Mouse (Mus musculus) hindbrain, postnatal 0 days (tissue): ENCODE results near the gene Mpo. TPM values are rescaled to one million over a fixed set of nuclear protein-coding genes. Genes with fewer than 3 reads are reported as not detected.

ENCODE experiments used
- ATAC-seq: fragments of 200-750 bp; cut with Nextera tagmentation; 2 replicates; pipeline ENCODE4 v1.8.0; 2017; ENCODE audit warnings: mild to moderate bottlenecking, moderate TSS enrichment, moderate library complexity
- DNase-seq: peaks from one replicate; pipeline ENCODE4 v3.0.0-alpha.2; 2015; ENCODE audit warnings: low spot score
- H3K27ac ChIP-seq: fragments of 300-500 bp; sonication (generic); 2 replicates; pipeline ENCODE4 v1.5.1; 2014; ENCODE audit warnings: mild to moderate bottlenecking
- H3K27me3 ChIP-seq: fragments of 300-500 bp; sonication (generic); 2 replicates; pipeline ENCODE4 v1.6.1; 2014; ENCODE audit warnings: low read length, mixed read lengths; ENCODE audit not compliant: insufficient read depth
- H3K36me3 ChIP-seq: fragments of 300-500 bp; sonication (generic); 2 replicates; pipeline ENCODE4 v1.6.1; 2014; ENCODE audit warnings: low read length, mixed read lengths; ENCODE audit not compliant: insufficient read depth
- H3K4me1 ChIP-seq: fragments of 300-500 bp; sonication (generic); 2 replicates; pipeline ENCODE4 v1.6.1; 2014; ENCODE audit warnings: antibody characterized with exemption, low read length, mixed read lengths; ENCODE audit not compliant: insufficient read depth
- H3K4me2 ChIP-seq: fragments of 300-500 bp; sonication (generic); 2 replicates; pipeline ENCODE4 v1.6.1; 2014; ENCODE audit warnings: low read depth, mild to moderate bottlenecking, low read length, moderate library complexity, mixed read lengths
- H3K4me3 ChIP-seq: fragments of 300-500 bp; sonication (generic); 2 replicates; pipeline ENCODE4 v1.5.1; 2014; ENCODE audit warnings: low read length
- H3K9ac ChIP-seq: fragments of 300-500 bp; sonication (generic); replicated peaks from 2 replicates; pipeline ENCODE4 v1.6.1; 2014; ENCODE audit warnings: mild to moderate bottlenecking, low read length, moderate library complexity, mixed read lengths
- H3K9me3 ChIP-seq: fragments of 300-500 bp; sonication (generic); 2 replicates; pipeline ENCODE4 v1.6.1; 2016; ENCODE audit warnings: low read length, mixed read lengths
- CTCF ChIP-seq: IDR thresholded peaks from 2 replicates; pipeline ENCODE4 v1.5.1; 2016; ENCODE audit warnings: antibody characterized with exemption, control low read depth, low read depth
- WGBS: fragments of 180-500 bp; shearing (Covaris S2); extraction: QIAGEN DNeasy Blood & Tissue Kit; methylation state at CpG from one replicate; pipeline ENCODE4 v1.1.7; 2014; 5-methylcytosine and 5-hydroxymethylcytosine counted together
- polyA plus RNA-seq: library from polyadenylated mRNA; unstranded; fragments of >200 nt; fragmentation: Nextera tagmentation; extraction: Ambion mirVana; gene quantifications from 2 replicates; pipeline ENCODE4 v1.2.1, GENCODE M21; 2015
- total RNA-seq: library from RNA; depleted of rRNA; stranded (reverse); fragments of >200 nt; gene quantifications from 2 replicates; pipeline ENCODE4 v1.2.3, GENCODE M21; 2014

Gene Mpo
- total and polyA plus RNA-seq, 2 experiments from 2014 or later, result 0.10 to 0.37 TPM

GRCm38 (mm10) chr11:87748132-87749119 is 45.0 kb upstream of the Mpo start:
- H3K4me2 ChIP-seq, result no peak overlapping the region
- H3K27ac ChIP-seq, result no peak overlapping the region
- no peak for TF ChIP-seq CTCF
- H3K9me3 ChIP-seq, result no peaks in the 10 kb centered on the region
- no peak for ATAC-seq
- H3K36me3 ChIP-seq, result peaks cover 13% of the 10 kb centered on the region
- DNase-seq, result no peak
- no peaks in the 10 kb centered on the region for H3K4me1 ChIP-seq
- H3K9ac ChIP-seq, result no peak overlapping the region
- WGBS, result 47% methylated on average over 19 of the region's 19 CpGs
- H3K4me3 ChIP-seq, result no peak overlapping the region
- no peaks in the 10 kb centered on the region for H3K27me3 ChIP-seq

DNA sequence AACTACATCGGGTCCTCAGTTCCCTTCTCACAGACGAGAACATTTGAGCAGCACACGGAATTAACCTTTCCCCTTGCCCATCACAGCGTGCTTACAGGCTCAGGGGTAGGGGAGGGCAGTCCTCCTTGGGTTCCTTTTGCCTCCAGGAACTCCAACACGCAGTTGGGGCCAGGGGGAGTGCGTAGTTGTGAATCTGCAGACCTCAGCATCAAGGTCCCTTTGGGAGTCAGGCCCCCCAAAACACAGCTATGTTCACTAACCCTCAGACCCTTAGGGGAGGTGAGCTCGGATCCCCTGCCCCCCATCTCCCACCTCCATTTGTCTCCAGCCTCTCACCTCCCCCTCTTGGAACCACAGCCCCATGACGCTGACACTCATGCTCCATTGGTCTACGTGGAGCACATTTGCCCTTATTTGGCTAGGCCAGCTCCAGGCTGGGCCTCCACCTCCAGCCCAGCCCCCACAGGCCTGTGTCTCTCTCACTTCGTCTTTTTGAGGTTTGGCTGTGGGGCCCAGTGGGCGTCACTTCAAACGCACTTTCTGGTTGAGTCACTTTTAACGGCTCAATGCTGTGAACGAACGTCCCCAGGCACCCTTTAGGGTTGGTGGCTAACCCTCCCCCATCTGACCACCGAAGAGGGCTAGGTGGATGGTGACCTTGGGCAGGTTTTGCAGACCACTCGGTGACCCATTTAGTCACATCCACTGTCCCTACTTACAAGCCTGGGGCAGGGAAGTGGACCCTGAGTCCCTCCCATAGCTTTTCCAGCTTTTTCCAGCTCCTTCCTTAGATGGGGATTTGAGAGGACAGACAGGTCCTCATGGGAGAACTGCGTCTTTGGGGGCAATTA is 44.0 kb upstream of the Mpo start:
- ATAC-seq (no peak), DNase-seq (no peak)
- TF ChIP-seq CTCF, result no peak
- peaks cover 6% of the 10 kb centered on the region for H3K36me3 ChIP-seq
- H3K4me3 ChIP-seq, result no peak overlapping the region
- no peaks in the 10 kb centered on the region for H3K4me1 ChIP-seq
- H3K9me3 ChIP-seq, result no peaks in the 10 kb centered on the region
- H3K4me2 ChIP-seq, result no peak overlapping the region
- no peak overlapping the region for H3K27ac ChIP-seq
- no peaks in the 10 kb centered on the region for H3K27me3 ChIP-seq
- H3K9ac ChIP-seq, result no peak overlapping the region
- 55% methylated on average over 18 of the region's 18 CpGs for WGBS

- ATAC-seq (no peak), DNase-seq (no peak)
- Histone ChIP-seq H3K4me1 (no peaks in the 10 kb centered on the region), H3K4me3 (no peak overlapping the region), H3K36me3 (0 out of 2 replicates have a peak, but pooled peaks cover under 1% of the 10 kb centered on the region), H3K27ac (no peak overlapping the region), H3K4me2 (no peak overlapping the region), H3K9ac (no peak overlapping the region), H3K27me3 (no peaks in the 10 kb centered on the region), H3K9me3 (no peaks in the 10 kb centered on the region)
- WGBS, result 81% methylated on average over 11 of the region's 11 CpGs
- no peak for TF ChIP-seq CTCF
These were observed 43.3 kb upstream of the Mpo start for GRCm38 (mm10) chr11:87750043-87750421.

DNA sequence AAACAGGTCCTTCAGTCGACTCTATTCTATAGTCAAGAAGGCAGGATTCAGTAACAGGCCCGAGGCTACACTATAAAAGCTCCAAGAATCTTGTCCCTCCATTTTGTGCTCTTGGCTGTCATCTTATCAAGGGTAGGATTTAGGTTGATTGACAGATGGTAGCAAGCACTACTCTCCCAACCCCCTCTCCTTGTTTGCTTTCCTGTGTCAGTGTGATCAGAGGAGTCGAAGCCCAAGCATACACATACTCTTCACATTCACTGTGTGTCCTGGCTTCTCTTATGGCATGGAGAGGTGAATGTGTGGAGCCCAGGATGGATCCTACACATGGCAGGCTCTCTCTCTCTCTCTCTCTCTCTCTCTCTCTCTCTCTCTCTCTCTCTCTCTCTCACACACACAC is 42.9 kb upstream of the Mpo start:
- DNase-seq, result no peak
- no peaks in the 10 kb centered on the region for H3K9me3 ChIP-seq
- no peaks in the 10 kb centered on the region for H3K27me3 ChIP-seq
- H3K4me2 ChIP-seq, result no peak overlapping the region
- H3K4me1 ChIP-seq, result no peaks in the 10 kb centered on the region
- no peak for TF ChIP-seq CTCF
- no peak overlapping the region for H3K9ac ChIP-seq
- no peaks in the 10 kb centered on the region for H3K36me3 ChIP-seq
- no peak overlapping the region for H3K4me3 ChIP-seq
- WGBS, result 80% methylated on average over 3 of the region's 3 CpGs
- no peak for ATAC-seq
- H3K27ac ChIP-seq, result no peak overlapping the region

DNA sequence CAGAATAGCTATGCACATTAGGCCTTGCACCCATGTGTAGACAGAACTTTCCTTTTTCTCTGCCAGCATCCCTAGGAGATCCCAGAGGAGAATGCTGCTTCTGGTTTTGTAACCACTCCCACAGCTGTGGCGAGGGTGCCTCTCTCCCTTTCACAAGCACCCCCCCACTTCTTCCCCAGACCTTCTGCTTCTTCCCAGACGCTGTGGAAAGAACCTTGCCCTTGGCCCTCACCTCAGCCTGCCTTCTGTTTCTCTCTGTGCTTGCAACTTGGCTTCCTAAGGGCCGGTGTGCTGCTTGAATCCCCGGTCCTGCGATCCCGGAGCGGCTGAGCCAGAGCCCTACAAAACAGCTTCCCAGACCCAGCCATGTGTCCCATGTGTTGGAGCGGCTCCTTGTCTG is 42.4 kb upstream of the Mpo start:
- no peak overlapping the region for H3K27ac ChIP-seq
- TF ChIP-seq CTCF, result no peak
- no peak overlapping the region for H3K9ac ChIP-seq
- no peaks in the 10 kb centered on the region for H3K4me1 ChIP-seq
- no peaks in the 10 kb centered on the region for H3K9me3 ChIP-seq
- no peaks in the 10 kb centered on the region for H3K36me3 ChIP-seq
- ATAC-seq (no peak), DNase-seq (no peak)
- no peaks in the 10 kb centered on the region for H3K27me3 ChIP-seq
- WGBS, result 81% methylated on average over 8 of the region's 8 CpGs
- no peak overlapping the region for H3K4me3 ChIP-seq
- H3K4me2 ChIP-seq, result no peak overlapping the region

- H3K9ac ChIP-seq, result no peak overlapping the region
- no peak for DNase-seq
- WGBS, result 74% methylated on average over 4 of the region's 4 CpGs
These were observed 41.9 kb upstream of the Mpo start for GRCm38 (mm10) chr11:87751491-87751966.

More at GRCm38 (mm10) chr11:87751491-87751966, 41.9 kb upstream of the Mpo start:
- Histone ChIP-seq H3K4me3 (no peak overlapping the region), H3K27ac (no peak overlapping the region), H3K4me1 (no peaks in the 10 kb centered on the region), H3K9me3 (no peaks in the 10 kb centered on the region), H3K36me3 (no peaks in the 10 kb centered on the region), H3K4me2 (no peak overlapping the region), H3K27me3 (no peaks in the 10 kb centered on the region)
- TF ChIP-seq CTCF, result no peak
- no peak for ATAC-seq
